Mouse (Mus musculus): Measurements from ENCODE around the gene Btd. TPM values are rescaled to one million over a fixed set of nuclear protein-coding genes. Genes with fewer than 3 reads are reported as not detected.

Gene Btd
- polyA plus RNA-seq, 1 experiment, result 16.7 TPM

- no peaks in the 10 kb centered on the region for H3K79me3 ChIP-seq (ENCODE audit: low read depth)
- H3K79me2 ChIP-seq (ENCODE audit: control insufficient read depth, insufficient read depth), result no peaks in the 10 kb centered on the region
- no peak overlapping the region for H3ac ChIP-seq (ENCODE audit: control insufficient read depth, insufficient read length, low read depth)
- H3K4me3 ChIP-seq (ENCODE audit: insufficient read depth, poor library complexity, severe bottlenecking), result no peak overlapping the region
- no peaks in the 10 kb centered on the region for H3K36me3 ChIP-seq (ENCODE audit: control insufficient read depth, insufficient read depth)
- no peaks in the 10 kb centered on the region for H3K27me3 ChIP-seq (ENCODE audit: control insufficient read depth, insufficient read depth, insufficient read length)
- TF ChIP-seq MAX (IDR thresholded peaks at IDR 0.05) (no peak), FOSL1 (IDR thresholded peaks at IDR 0.05; ENCODE audit: insufficient read depth, low read length, poor library complexity, severe bottlenecking) (no peak), MYOD1 (IDR thresholded peaks at IDR 0.05; ENCODE audit: control insufficient read depth, insufficient read length, low read depth) (no peak), MYOG (IDR thresholded peaks at IDR 0.05; ENCODE audit: control insufficient read depth, extremely low read depth, insufficient read length) (no peak), CEBPB (IDR thresholded peaks at IDR 0.05; ENCODE audit: low read depth) (no peak), CTCF (IDR thresholded peaks at IDR 0.05; ENCODE audit: control insufficient read depth, insufficient read depth, insufficient read length) (no peak), USF1 (IDR thresholded peaks at IDR 0.05; ENCODE audit: low read depth) (no peak)
These were observed 7.2 kb downstream of the Btd start for GRCm38 (mm10) chr14:31647991-31648390.

GRCm38 (mm10) chr14:31650347-31650746 is 9.5 kb downstream of the Btd start:
- Histone ChIP-seq H3ac (ENCODE audit: control insufficient read depth, insufficient read length, low read depth) (no peak overlapping the region), H3K36me3 (ENCODE audit: control insufficient read depth, insufficient read depth) (no peaks in the 10 kb centered on the region), H3K4me3 (ENCODE audit: insufficient read depth, poor library complexity, severe bottlenecking) (no peak overlapping the region), H3K79me3 (ENCODE audit: low read depth) (no peaks in the 10 kb centered on the region), H3K27me3 (ENCODE audit: control insufficient read depth, insufficient read depth, insufficient read length) (no peaks in the 10 kb centered on the region), H3K79me2 (ENCODE audit: control insufficient read depth, insufficient read depth) (no peaks in the 10 kb centered on the region)
- TF ChIP-seq USF1 (IDR thresholded peaks at IDR 0.05; ENCODE audit: low read depth) (no peak), MYOD1 (IDR thresholded peaks at IDR 0.05; ENCODE audit: control insufficient read depth, insufficient read length, low read depth) (no peak)

GRCm38 (mm10) chr14:31651206-31651605 is 10.4 kb downstream of the Btd start:
- Histone ChIP-seq H3ac (ENCODE audit: control insufficient read depth, insufficient read length, low read depth) (no peak overlapping the region), H3K4me3 (ENCODE audit: insufficient read depth, poor library complexity, severe bottlenecking) (no peak overlapping the region), H3K79me3 (ENCODE audit: low read depth) (no peaks in the 10 kb centered on the region), H3K27me3 (ENCODE audit: control insufficient read depth, insufficient read depth, insufficient read length) (no peaks in the 10 kb centered on the region), H3K36me3 (ENCODE audit: control insufficient read depth, insufficient read depth) (no peaks in the 10 kb centered on the region), H3K79me2 (ENCODE audit: control insufficient read depth, insufficient read depth) (no peaks in the 10 kb centered on the region)
- TF ChIP-seq MAX (IDR thresholded peaks at IDR 0.05) (no peak), CTCF (IDR thresholded peaks at IDR 0.05; ENCODE audit: control insufficient read depth, insufficient read depth, insufficient read length) (no peak), MYOG (IDR thresholded peaks at IDR 0.05; ENCODE audit: control insufficient read depth, extremely low read depth, insufficient read length) (no peak), FOSL1 (IDR thresholded peaks at IDR 0.05; ENCODE audit: insufficient read depth, low read length, poor library complexity, severe bottlenecking) (no peak), USF1 (IDR thresholded peaks at IDR 0.05; ENCODE audit: low read depth) (no peak), MYOD1 (IDR thresholded peaks at IDR 0.05; ENCODE audit: control insufficient read depth, insufficient read length, low read depth) (no peak), CEBPB (IDR thresholded peaks at IDR 0.05; ENCODE audit: low read depth) (no peak)

GRCm38 (mm10) chr14:31652106-31652505 is 11.3 kb downstream of the Btd start:
- no peak overlapping the region for H3K4me3 ChIP-seq (ENCODE audit: insufficient read depth, poor library complexity, severe bottlenecking)
- H3K79me2 ChIP-seq (ENCODE audit: control insufficient read depth, insufficient read depth), result no peaks in the 10 kb centered on the region
- no peak overlapping the region for H3ac ChIP-seq (ENCODE audit: control insufficient read depth, insufficient read length, low read depth)
- no peaks in the 10 kb centered on the region for H3K36me3 ChIP-seq (ENCODE audit: control insufficient read depth, insufficient read depth)
- no peaks in the 10 kb centered on the region for H3K27me3 ChIP-seq (ENCODE audit: control insufficient read depth, insufficient read depth, insufficient read length)
- TF ChIP-seq MYOD1 (IDR thresholded peaks at IDR 0.05; ENCODE audit: control insufficient read depth, insufficient read length, low read depth) (no peak), CEBPB (IDR thresholded peaks at IDR 0.05; ENCODE audit: low read depth) (no peak), MAX (IDR thresholded peaks at IDR 0.05) (no peak), MYOG (IDR thresholded peaks at IDR 0.05; ENCODE audit: control insufficient read depth, extremely low read depth, insufficient read length) (no peak), CTCF (IDR thresholded peaks at IDR 0.05; ENCODE audit: control insufficient read depth, insufficient read depth, insufficient read length) (no peak), USF1 (IDR thresholded peaks at IDR 0.05; ENCODE audit: low read depth) (no peak), FOSL1 (IDR thresholded peaks at IDR 0.05; ENCODE audit: insufficient read depth, low read length, poor library complexity, severe bottlenecking) (no peak)
- no peaks in the 10 kb centered on the region for H3K79me3 ChIP-seq (ENCODE audit: low read depth)

- no peak overlapping the region for H3ac ChIP-seq (ENCODE audit: control insufficient read depth, insufficient read length, low read depth)
- no peaks in the 10 kb centered on the region for H3K36me3 ChIP-seq (ENCODE audit: control insufficient read depth, insufficient read depth)
- no peaks in the 10 kb centered on the region for H3K79me3 ChIP-seq (ENCODE audit: low read depth)
- peaks cover 3% of the 10 kb centered on the region for H3K79me2 ChIP-seq (ENCODE audit: control insufficient read depth, insufficient read depth)
- no peaks in the 10 kb centered on the region for H3K27me3 ChIP-seq (ENCODE audit: control insufficient read depth, insufficient read depth, insufficient read length)
- H3K4me3 ChIP-seq (ENCODE audit: insufficient read depth, poor library complexity, severe bottlenecking), result no peak overlapping the region
- TF ChIP-seq FOSL1 (IDR thresholded peaks at IDR 0.05; ENCODE audit: insufficient read depth, low read length, poor library complexity, severe bottlenecking) (no peak), MYOD1 (IDR thresholded peaks at IDR 0.05; ENCODE audit: control insufficient read depth, insufficient read length, low read depth) (no peak), MAX (IDR thresholded peaks at IDR 0.05) (no peak), CEBPB (IDR thresholded peaks at IDR 0.05; ENCODE audit: low read depth) (no peak), CTCF (IDR thresholded peaks at IDR 0.05; ENCODE audit: control insufficient read depth, insufficient read depth, insufficient read length) (no peak), MYOG (IDR thresholded peaks at IDR 0.05; ENCODE audit: control insufficient read depth, extremely low read depth, insufficient read length) (no peak), USF1 (IDR thresholded peaks at IDR 0.05; ENCODE audit: low read depth) (no peak)
These were observed 11.8 kb downstream of the Btd start for GRCm38 (mm10) chr14:31652624-31653023.

- Histone ChIP-seq H3K79me2 (ENCODE audit: control insufficient read depth, insufficient read depth) (peaks cover 9% of the 10 kb centered on the region), H3K4me3 (ENCODE audit: insufficient read depth, poor library complexity, severe bottlenecking) (no peak overlapping the region), H3K36me3 (ENCODE audit: control insufficient read depth, insufficient read depth) (no peaks in the 10 kb centered on the region), H3K79me3 (ENCODE audit: low read depth) (no peaks in the 10 kb centered on the region), H3ac (ENCODE audit: control insufficient read depth, insufficient read length, low read depth) (no peak overlapping the region), H3K27me3 (ENCODE audit: control insufficient read depth, insufficient read depth, insufficient read length) (no peaks in the 10 kb centered on the region)
- TF ChIP-seq MAX (IDR thresholded peaks at IDR 0.05) (no peak), FOSL1 (IDR thresholded peaks at IDR 0.05; ENCODE audit: insufficient read depth, low read length, poor library complexity, severe bottlenecking) (no peak), MYOG (IDR thresholded peaks at IDR 0.05; ENCODE audit: control insufficient read depth, extremely low read depth, insufficient read length) (no peak), USF1 (IDR thresholded peaks at IDR 0.05; ENCODE audit: low read depth) (no peak), MYOD1 (IDR thresholded peaks at IDR 0.05; ENCODE audit: control insufficient read depth, insufficient read length, low read depth) (no peak), CTCF (IDR thresholded peaks at IDR 0.05; ENCODE audit: control insufficient read depth, insufficient read depth, insufficient read length) (no peak), CEBPB (IDR thresholded peaks at IDR 0.05; ENCODE audit: low read depth) (no peak)
These were observed 12.5 kb downstream of the Btd start for GRCm38 (mm10) chr14:31653101-31653875.

Measured in C2C12 (cell line).